Mouse (Mus musculus): ENCODE measurements around the gene Slc44a4.
A peak's percentile ranks its signal among the peaks of the same experiment; 100 is the strongest.
"Not testable (repeated sequence)": the region's sequence is repeated elsewhere in the genome, so short reads cannot be mapped to it uniquely, and the experiment has no call there.

Gene Slc44a4

GRCm38 (mm10) chr17:34944362-34944761 lies 30.1 kb downstream of the Slc44a4 start:
- DNase-seq: no peak

DNA sequence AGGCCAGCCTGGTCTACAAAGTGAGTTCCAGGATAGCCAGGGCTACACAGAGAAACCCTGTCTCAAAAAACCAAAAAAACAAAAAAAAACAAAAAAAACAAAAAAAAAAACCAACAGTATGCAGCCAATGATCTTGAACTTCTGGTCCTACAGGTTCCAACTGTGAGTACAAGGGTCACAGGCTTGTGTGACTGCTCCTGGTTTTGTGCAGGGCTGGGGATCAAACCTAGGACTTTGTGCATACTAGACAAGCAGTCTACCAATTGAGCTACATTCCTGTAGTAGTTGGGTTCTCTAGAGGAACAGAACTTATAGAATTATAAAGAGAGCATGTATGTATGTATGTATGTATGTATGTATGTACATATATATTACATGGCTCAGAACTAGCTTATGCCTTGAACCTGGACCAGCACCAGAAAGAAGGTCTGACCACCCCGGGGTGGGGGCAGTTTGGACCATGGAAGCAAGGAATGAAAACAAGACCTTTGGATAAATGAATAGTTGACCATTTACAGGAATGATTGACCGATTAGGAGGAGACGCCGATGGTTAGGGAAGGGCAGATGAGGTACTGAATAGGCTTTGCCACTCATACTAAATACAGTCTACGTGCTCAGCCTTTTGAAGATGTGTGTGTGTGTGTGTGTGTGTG lies 32.3 kb downstream of the Slc44a4 start:
- DNase-seq: no peak

- peak; percentile 39 for DNase-seq
Measured at GRCm38 (mm10) chr17:34947606-34948005, 33.3 kb downstream of the Slc44a4 start.

GRCm38 (mm10) chr17:34948721-34949552 lies 34.7 kb downstream of the Slc44a4 start:
- DNase-seq: not testable (repeated sequence)

DNA sequence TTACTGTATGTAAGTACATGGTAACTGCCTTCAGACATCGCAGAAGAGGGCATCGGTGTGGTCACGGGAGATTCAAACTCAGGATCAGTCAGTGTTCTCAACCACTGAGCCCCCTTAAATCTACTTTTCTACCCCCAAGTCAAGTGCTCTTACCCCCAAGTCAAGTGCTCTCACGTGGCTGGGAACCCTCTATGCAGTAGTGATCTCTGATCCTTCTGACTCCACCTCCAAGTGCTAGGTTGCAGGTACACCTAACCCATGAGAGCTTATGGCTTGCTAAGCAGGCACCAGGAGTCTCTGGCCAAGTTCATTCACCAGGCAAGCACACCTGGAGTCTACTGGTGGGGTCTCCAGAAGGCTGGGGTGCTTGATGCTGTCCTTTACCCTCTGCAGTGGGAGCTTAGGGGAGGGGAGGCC lies 35.3 kb downstream of the Slc44a4 start:
- no peak for DNase-seq

- no peak for DNase-seq
Measured at GRCm38 (mm10) chr17:34950514-34951455, 36.5 kb downstream of the Slc44a4 start.

- DNase-seq: no peak
Measured at GRCm38 (mm10) chr17:34951636-34952377, 37.5 kb downstream of the Slc44a4 start.

- DNase-seq: peak; percentile 85
Measured at GRCm38 (mm10) chr17:34952378-34953040, 38.2 kb downstream of the Slc44a4 start.

DNA sequence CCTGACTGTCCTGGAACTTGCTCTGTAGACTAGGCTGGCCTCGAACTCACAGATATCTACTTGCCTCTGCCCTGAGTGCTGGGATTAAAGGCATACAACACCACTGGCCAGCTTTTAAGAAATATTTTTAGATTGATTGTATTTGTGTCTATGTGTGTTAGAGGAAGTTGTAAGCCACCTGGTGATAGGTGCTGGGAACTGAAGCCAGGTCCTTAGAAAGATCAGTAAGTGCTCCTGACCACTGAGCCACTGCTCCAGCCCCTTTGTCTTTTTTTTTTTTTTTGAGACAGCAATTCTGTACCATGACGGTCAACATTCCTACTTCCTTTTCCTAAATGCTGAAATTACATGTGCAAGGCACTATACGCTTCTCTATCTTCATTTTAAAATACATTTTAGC lies 39.0 kb downstream of the Slc44a4 start:
- no peak for DNase-seq

GRCm38 (mm10) chr17:34953904-34954303 lies 39.6 kb downstream of the Slc44a4 start:
- DNase-seq: no peak

- DNase-seq: no peak
Measured at GRCm38 (mm10) chr17:34954831-34955230, 40.6 kb downstream of the Slc44a4 start.

GRCm38 (mm10) chr17:34955884-34956283 lies 41.6 kb downstream of the Slc44a4 start:
- DNase-seq: no peak

GRCm38 (mm10) chr17:34956340-34956739 lies 42.1 kb downstream of the Slc44a4 start:
- DNase-seq: no peak

GRCm38 (mm10) chr17:34957291-34957690 lies 43.0 kb downstream of the Slc44a4 start:
- DNase-seq: not testable (repeated sequence)

- DNase-seq: not testable (repeated sequence)
Measured at GRCm38 (mm10) chr17:34957966-34958365, 43.7 kb downstream of the Slc44a4 start.

GRCm38 (mm10) chr17:34958734-34959129 lies 44.5 kb downstream of the Slc44a4 start:
- DNase-seq: not testable (repeated sequence)

DNA sequence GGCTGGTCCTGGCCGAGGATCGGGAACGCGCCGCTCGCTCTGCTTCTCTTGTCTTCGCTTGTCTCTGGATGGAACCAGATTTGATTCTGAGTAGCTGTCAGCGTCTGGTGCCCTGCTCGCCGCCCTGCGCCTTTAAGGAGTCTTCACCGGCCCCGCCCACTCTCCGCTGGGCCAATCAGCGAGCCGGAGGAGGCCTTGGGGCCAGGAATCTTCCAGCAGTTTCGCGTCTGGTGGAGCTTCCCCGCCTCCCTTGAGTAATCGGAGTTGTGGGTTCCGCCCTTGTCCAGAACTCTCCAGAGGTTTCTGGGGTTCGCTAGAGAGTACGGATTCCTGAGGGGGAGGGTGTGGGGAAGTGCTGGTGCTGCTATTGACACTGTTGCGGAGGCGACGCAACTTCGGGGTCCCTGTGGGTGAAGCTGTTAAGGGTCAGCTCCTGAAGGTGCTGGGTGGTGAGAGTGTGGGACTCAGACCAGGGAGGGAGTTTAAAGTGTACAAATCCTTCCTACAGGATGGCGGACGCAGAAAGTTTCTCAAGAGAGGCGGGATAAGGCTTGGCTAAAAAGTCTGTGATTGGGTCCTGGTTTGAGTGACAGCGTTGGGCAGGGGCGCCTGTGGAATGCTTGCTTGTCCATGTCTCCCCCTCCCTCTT lies 45.0 kb downstream of the Slc44a4 start, which contains the start of gene Hspa1b:
Gene Hspa1b (minus strand): TSS at position 109 of the 649 bp plus-strand sequence.
- peak; percentile 84 for DNase-seq

DNA sequence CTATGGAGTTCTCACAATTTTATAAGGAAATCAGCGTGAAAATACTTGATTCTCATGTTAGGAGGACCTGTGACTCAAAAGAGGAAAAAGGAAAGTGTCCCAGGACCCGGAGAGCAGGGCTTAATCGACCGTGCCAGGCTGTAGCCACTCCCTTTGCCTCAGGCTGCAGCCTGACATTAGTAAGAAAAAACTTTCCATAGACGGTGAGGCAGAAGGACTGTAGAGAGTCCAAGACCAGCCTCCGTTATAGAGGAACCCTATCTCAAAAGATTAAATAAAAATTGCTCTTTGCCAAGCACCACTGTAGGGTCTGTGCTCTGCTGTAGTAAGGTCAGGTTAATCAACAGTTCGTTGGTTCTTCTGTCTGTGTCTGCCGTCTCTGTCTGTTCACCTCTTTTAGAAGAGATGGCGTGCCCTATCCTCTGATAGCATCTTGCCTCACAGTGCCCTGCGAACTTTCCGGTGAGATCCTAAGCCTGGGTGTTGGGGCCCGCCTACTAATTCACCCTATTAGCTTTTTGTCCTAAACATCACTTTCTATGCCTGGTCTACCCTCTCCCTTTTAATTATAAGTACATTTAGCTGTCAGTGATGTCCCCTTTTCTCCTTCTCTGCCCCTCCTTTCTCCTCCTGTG lies 45.7 kb downstream of the Slc44a4 start:
- peak; percentile 35 for DNase-seq

- no peak for DNase-seq
Measured at GRCm38 (mm10) chr17:34960702-34961493, 46.6 kb downstream of the Slc44a4 start.

- DNase-seq: no peak
Measured at GRCm38 (mm10) chr17:34962125-34962524, 47.9 kb downstream of the Slc44a4 start.
